Mouse (Mus musculus) embryonic fibroblast, embryonic 13.5 days (primary cell): Measurements from ENCODE around the gene Mtap. TPM values are rescaled to one million over a fixed set of nuclear protein-coding genes. Genes with fewer than 3 reads are reported as not detected.
A peak's percentile ranks its signal among the peaks of the same experiment; 100 is the strongest.

Source experiments
- H3K27ac ChIP-seq: 2 replicates; pipeline ENCODE4 v1.5.1; 2012; ENCODE audit warnings: low read length, control low read depth, inconsistent platforms; ENCODE audit not compliant: insufficient read depth
- H3K4me1 ChIP-seq: 2 replicates; pipeline ENCODE4 v1.6.1; 2011; ENCODE audit warnings: low read length; ENCODE audit not compliant: control insufficient read depth, insufficient read depth
- H3K4me3 ChIP-seq: 2 replicates; pipeline ENCODE4 v1.5.1; 2011; ENCODE audit warnings: mild to moderate bottlenecking, control low read depth, low read length; ENCODE audit not compliant: insufficient read depth
- CTCF ChIP-seq: IDR thresholded peaks from 2 replicates; pipeline ENCODE4 v1.5.1; 2011; ENCODE audit warnings: mild to moderate bottlenecking, control low read depth, low read length, moderate library complexity, borderline replicate concordance; ENCODE audit not compliant: insufficient read depth
- POLR2A ChIP-seq: IDR thresholded peaks from 2 replicates; pipeline ENCODE4 v1.6.1; 2011; ENCODE audit warnings: low read depth, mild to moderate bottlenecking, control low read depth, low read length, moderate library complexity
- polyA plus RNA-seq: library from polyadenylated mRNA; stranded (reverse); fragments of >200 nt; gene quantifications from 2 replicates; pipeline ENCODE4 v1.2.4, GENCODE M21; 2011; ENCODE audit warnings: low read depth; ENCODE audit not compliant: missing spikeins, insufficient read length

Mtap gene
- polyA plus RNA-seq, 1 experiment, result 86.7 TPM

- Histone ChIP-seq H3K4me1 (peaks cover 7% of the 10 kb centered on the region), H3K4me3 (no peak overlapping the region), H3K27ac (no peak overlapping the region)
- TF ChIP-seq CTCF (no peak), POLR2A (no peak)
Measured at GRCm38 (mm10) chr4:89131795-89132194, 5.1 kb upstream of the Mtap start.

GRCm38 (mm10) chr4:89136356-89136755 is 566 bp upstream of the Mtap start:
- H3K4me3 ChIP-seq, result peak overlapping the region; percentile 75; the same call in 1 of the 2 replicates
- no peak overlapping the region for H3K27ac ChIP-seq
- TF ChIP-seq POLR2A (no peak), CTCF (no peak)
- peaks cover 7% of the 10 kb centered on the region; the same call in 1 of the 2 replicates for H3K4me1 ChIP-seq

- H3K4me1 ChIP-seq, result peaks cover 7% of the 10 kb centered on the region; the same call in 1 of the 2 replicates
- H3K4me3 ChIP-seq, result peak overlapping the region; percentile 75
- TF ChIP-seq POLR2A (no peak), CTCF (no peak)
- peak overlapping the region; percentile 21 for H3K27ac ChIP-seq
Measured at GRCm38 (mm10) chr4:89137542-89138360, 829 bp downstream of the Mtap start.

GRCm38 (mm10) chr4:89138361-89138651 is 1.4 kb downstream of the Mtap start:
- Histone ChIP-seq H3K4me1 (peaks cover 7% of the 10 kb centered on the region; the same call in 1 of the 2 replicates), H3K4me3 (peak overlapping the region; percentile 75), H3K27ac (no peak overlapping the region)
- TF ChIP-seq CTCF (no peak), POLR2A (no peak)

- Histone ChIP-seq H3K4me1 (peaks cover 11% of the 10 kb centered on the region), H3K4me3 (no peak overlapping the region), H3K27ac (no peak overlapping the region)
- no peak for TF ChIP-seq POLR2A
- TF ChIP-seq CTCF, result no peak
Measured at GRCm38 (mm10) chr4:89140832-89141231, 3.9 kb downstream of the Mtap start.

GRCm38 (mm10) chr4:89145409-89145808 is 8.5 kb downstream of the Mtap start:
- TF ChIP-seq CTCF (peak; percentile 98), POLR2A (no peak)
- H3K4me3 ChIP-seq, result no peak overlapping the region
- H3K27ac ChIP-seq, result peak overlapping the region; percentile 13; the same call in 1 of the 2 replicates
- H3K4me1 ChIP-seq, result peaks cover 6% of the 10 kb centered on the region

- Histone ChIP-seq H3K27ac (peak overlapping the region; percentile 13; the same call in 1 of the 2 replicates), H3K4me3 (no peak overlapping the region), H3K4me1 (peaks cover 4% of the 10 kb centered on the region)
- TF ChIP-seq POLR2A (no peak), CTCF (no peak)
Measured at GRCm38 (mm10) chr4:89146291-89146690, 9.4 kb downstream of the Mtap start.

- Histone ChIP-seq H3K27ac (no peak overlapping the region), H3K4me3 (no peak overlapping the region), H3K4me1 (peaks cover 4% of the 10 kb centered on the region; the same call in 1 of the 2 replicates)
- TF ChIP-seq POLR2A, result no peak
Measured at GRCm38 (mm10) chr4:89149261-89149660, 12.3 kb downstream of the Mtap start.

- H3K4me3 ChIP-seq, result no peak overlapping the region
- TF ChIP-seq CTCF (no peak), POLR2A (no peak)
- H3K27ac ChIP-seq, result no peak overlapping the region
- no peaks in the 10 kb centered on the region; the same call in 1 of the 2 replicates for H3K4me1 ChIP-seq
Measured at GRCm38 (mm10) chr4:89161389-89161788, 24.5 kb downstream of the Mtap start.

- TF ChIP-seq POLR2A, result no peak
- TF ChIP-seq CTCF, result no peak
- Histone ChIP-seq H3K27ac (0 out of 2 replicates have a peak overlapping the region, but pooled peaks have one; percentile 32), H3K4me3 (no peak overlapping the region), H3K4me1 (no peaks in the 10 kb centered on the region; the same call in 1 of the 2 replicates)
Measured at GRCm38 (mm10) chr4:89162496-89162895, 25.6 kb downstream of the Mtap start.
